Mouse (Mus musculus) hindlimb bud, embryonic 11.5 days (tissue): Measurements from ENCODE around the gene Spop.
"Not testable (repeated sequence)": the region's sequence is repeated elsewhere in the genome, so short reads cannot be mapped to it uniquely, and the experiment has no call there.

Experiments
- DNase-seq: peaks from one replicate; pipeline ENCODE4 v3.0.0-alpha.2; 2012; ENCODE audit warnings: low read depth, low spot score; ENCODE audit errors: extremely low spot score

Spop gene

DNA sequence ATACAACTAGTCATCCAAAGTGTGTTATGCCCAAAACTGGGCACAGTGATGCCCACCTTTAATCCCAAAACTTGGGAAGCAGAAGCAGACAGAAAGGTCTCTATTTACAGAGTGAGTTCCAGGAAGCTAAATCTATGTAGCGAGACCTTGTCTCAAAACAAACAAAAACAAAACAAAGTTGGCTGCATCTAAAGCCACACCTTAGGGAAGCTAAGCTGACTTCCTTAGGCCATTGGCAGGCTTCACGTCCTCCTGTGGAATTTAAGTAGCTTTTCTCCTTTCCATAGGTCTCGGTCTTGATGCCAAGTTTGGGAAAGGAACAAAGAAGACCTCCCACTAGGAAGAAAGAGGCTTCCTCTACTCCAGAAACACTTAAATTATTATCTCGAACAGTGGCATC is 22.7 kb upstream of the Spop start:
- DNase-seq = no peak

GRCm38 (mm10) chr11:95391743-95392142 is 22.1 kb upstream of the Spop start:
- DNase-seq = no peak

- DNase-seq = no peak
Observed at GRCm38 (mm10) chr11:95392223-95392667, 21.6 kb upstream of the Spop start.

DNA sequence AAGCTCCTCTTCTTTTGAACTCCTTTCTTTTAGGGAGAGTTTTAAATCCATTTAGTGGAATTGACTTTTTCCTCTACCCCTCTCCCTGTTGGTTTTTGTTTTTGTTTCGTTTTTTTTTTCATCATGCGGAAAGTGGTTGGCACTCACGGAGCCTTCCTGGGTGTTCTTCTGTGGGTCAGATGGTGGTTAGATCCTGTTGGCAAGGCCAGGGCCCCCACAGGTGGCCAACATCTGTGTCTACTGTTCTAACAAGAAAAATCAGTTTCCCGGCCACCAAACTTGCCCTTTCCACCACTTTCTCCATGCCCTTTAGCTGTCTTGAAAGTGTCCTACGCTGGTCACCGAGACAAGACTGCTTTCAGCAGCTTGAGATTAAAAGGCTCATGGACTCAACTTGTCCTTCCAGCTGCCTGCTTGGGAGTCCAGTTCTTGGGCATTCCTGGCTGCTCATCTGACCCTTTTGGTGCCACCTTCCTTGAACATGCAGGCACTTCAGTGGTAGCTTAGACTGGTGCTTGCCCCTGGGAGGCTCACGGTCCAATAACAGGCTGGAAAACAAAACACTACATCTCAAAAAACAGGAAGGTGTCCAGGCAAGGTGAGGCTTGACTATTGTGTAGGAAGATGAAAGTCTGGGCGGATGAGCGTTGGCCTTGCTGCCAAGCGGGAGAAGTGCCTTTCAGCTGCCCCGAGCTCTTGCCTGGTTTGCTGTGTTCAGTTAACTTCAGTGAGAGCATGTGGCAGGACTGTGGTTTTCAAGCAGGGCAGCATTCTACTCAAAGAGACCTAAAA is 21.0 kb upstream of the Spop start:
- DNase-seq = no peak

DNA sequence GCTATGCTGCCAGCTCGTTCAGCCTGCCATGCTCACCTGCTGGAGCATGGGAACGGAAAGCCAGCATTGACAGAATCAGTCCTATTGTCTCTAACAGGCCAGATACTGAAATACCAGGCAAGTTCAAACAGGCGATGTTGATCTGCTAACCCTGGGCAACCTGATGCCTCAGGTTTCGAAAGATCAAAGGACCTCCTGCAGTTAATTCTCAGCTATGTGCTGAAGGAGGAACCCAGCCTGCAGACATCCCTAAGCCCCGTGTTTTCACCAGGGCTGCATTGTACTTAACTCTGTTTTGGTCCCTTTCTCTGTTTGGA is 20.4 kb upstream of the Spop start:
- DNase-seq = no peak

- DNase-seq = no peak
Observed at GRCm38 (mm10) chr11:95394112-95394511, 19.8 kb upstream of the Spop start.

DNA sequence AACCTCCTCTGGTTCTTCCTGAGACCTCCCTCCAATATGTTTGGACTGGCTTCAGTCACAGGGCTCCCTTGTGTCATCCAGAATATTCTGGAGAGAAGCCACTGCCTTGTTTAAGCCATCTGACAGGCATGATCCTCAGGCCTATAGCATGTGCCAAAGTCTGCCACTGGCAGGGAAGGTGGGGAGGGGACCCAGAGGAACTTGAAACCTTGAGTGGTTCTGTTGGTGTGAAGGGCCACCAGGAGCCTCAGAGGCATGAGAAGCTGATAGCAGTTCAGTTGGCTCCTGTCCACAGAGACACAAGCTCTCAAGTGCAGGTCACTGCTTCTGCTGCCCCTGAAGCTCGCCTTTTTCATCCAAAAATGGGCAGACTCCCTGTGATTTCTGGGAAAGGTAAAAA is 17.3 kb upstream of the Spop start:
- DNase-seq = no peak

DNA sequence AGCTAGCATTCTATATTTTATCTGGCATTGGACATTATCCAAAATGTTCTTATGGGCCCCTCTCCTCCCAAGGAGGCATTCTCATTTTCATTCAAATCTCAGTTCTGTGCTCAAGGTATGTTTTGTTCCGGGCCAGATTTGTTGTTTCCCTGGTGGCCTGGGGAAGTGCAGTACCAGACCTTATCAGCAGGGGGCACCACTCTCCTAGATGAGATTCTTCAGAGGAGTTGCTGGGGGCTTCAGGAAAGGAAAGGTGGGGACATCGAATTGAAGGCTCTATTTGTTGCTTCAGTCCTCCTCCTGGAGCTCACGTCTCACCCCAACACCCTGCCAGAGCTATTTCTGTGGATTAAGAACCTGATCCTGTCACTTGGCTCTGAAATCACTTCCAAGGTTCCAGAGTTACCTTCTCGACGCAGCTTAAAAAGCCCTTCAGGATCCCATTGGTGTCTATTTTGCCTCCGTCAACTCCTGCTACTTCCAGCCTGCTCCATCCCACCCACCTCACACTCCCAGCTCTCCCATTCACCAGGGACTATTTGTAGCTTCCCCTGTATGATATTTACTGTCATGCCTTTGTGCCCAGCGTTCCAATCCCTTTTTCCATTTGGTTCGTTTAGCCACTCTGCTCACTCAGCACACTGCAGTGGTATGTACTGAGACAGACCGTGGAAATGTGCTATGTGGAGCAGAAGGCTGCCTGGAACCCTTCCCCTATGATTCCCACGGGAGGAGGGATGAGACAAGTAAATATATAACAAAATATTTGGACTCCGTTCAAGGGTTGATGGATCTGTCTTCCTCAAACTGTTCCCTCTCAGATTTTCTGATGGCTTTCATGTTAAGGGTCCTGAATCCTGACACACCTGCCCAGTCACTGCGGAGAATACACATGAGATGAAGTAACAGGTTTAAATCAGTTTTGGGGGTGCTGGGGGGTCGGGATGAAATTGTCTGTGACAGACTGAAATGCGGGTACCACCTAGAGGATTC is 15.7 kb upstream of the Spop start:
- no peak for DNase-seq

DNA sequence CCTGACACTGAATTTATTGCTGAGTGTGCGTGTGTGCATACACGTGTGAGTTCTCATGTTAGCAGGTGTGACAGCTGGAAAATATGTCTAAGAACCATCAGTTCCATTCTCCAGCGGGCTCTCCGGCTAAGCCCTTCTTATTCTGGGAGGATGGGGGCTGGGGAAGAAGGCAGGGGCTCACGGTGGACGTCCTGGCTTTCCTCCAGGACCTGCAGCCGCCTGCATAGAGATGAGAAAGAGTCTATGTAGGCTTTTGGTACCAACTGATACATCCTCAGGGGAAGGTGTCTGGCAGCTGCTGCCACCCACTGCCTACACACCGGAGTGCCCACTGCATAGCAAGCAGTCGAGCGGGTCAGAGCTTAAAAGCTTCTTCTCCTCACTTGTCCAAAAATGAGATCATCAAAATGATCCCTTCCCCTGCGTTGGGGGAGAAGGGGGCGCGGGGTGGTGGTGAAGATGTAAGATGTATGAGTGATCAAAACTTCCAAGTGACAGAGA is 14.3 kb upstream of the Spop start:
- no peak for DNase-seq

- no peak for DNase-seq
Observed at GRCm38 (mm10) chr11:95401568-95401967, 12.3 kb upstream of the Spop start.

- DNase-seq = no peak
Observed at GRCm38 (mm10) chr11:95402196-95402595, 11.7 kb upstream of the Spop start.

GRCm38 (mm10) chr11:95402658-95403101 is 11.2 kb upstream of the Spop start:
- DNase-seq = no peak

- no peak for DNase-seq
Observed at GRCm38 (mm10) chr11:95403382-95404340, 10.2 kb upstream of the Spop start.

- DNase-seq = no peak
Observed at GRCm38 (mm10) chr11:95405771-95406170, 8.1 kb upstream of the Spop start.

DNA sequence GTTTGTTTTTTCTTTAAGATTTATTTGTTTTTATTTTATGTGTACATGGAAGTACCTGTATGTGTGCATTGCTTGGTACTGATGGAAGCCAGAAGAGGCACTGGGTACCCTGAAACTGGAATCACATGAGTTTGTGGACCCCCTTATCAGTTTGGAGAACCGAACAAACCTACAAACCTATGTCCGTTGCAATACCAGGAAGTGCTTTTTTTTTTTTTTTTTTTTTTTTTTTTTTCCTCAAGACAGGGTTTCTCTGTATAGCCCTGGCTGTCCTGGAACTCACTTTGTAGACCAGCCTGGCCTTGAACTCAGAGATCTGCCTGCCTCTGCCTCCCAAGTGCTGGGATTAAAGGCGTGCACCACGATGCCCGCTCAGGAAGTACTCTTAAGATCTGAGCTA is 7.5 kb upstream of the Spop start:
- DNase-seq = not testable (repeated sequence)

DNA sequence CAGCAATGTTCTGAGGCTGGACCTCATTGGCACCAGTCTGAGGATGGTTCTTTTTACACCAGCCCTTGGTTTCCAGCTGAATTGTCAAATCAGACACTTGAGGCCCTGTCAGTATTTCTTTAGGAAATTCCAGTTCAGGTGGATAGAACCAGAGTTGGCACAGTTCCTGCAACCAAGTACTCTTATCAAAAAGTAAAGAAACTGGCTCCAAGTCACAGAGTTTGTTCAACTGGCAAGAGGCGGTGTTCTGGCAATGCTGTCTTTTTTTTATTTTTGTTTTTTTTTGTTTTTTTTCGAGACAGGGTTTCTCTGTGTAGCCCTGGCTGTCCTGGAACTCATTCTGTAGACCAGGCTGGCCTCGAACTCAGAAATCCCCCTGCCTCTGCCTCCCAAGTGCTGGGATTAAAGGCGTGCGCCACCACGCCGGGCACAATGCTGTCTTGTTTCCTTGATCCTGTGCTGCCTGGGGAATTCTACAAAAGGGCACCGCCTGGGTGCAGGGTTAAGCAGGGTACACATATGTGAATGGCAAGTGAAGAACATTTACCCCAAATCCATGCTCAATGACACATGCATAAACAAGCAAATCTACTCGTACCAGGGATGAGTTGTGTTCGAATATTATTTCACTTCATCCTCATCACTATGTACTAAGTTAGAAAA is 4.3 kb upstream of the Spop start:
- no peak for DNase-seq

DNA sequence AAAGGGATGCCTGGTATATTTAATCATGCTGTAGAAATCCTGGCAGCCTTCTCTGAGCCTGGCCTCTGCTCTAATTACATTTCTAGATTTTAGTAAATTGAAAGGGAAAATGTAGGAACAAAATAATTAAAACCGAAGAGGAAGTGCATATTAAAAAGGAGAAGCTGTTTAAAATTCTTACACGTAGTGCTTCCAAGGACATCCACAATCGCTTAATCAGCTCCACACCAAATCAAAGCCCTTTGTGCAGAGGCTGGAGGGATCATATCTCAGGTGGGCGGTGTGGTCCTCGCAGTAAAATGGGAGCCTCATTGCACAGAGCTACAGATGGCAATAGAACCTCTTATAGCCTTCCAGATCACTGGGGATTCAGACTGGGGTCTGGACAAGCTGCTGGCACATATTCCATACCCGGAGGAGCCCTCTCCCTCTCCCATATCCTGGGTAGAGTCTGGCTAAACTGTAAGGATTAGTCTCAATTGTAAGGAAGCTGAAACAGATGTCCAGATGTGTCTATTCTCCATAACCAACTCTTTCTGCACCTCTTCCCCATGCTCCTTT is 2.3 kb upstream of the Spop start:
- no peak for DNase-seq

- DNase-seq = no peak
Observed at GRCm38 (mm10) chr11:95412615-95413014, 1.3 kb upstream of the Spop start.

- DNase-seq = peak; percentile 99
Observed at GRCm38 (mm10) chr11:95414536-95415161, 769 bp downstream of the Spop start.
